In the genomic region with DNA sequence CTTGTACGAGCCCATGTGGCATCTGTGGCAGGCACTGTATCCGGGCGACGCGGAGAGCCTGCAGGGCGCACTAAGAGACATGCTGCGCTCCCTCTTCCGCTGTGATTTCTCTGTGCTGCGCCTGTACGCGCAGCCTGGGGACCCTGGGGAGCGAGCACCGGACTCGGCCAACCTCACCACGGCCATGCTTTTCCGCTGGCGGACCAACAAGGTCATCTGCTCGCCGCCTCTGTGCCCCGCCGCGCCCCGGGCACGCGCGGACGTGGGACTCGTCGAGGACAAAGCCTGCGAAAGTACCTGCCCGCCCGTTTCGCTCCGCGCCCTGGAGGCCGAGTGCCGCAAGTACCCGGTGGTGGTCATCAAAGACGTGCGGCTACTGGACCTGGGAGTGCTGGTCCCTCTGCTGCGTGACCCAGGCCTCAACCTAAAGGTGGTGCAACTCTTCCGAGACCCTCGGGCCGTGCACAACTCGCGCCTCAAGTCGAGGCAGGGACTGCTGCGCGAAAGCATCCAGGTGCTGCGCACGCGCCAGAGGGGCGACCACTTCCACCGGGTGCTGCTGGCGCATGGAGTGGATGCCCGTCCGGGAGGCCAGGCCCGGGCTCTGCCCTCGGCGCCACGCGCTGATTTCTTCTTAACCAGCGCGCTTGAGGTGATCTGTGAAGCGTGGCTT, we compare ENCODE assay signal across 8 mouse cellular contexts. TPM values are rescaled to one million over a fixed set of nuclear protein-coding genes. Genes with fewer than 3 reads are reported as not detected.
DNase-seq lines count a peak whose midpoint lies in the region; ATAC-seq and TF ChIP-seq lines count a peak whose summit lies in the region.

No protein-coding gene starts in this region.

- no peak for TF ChIP-seq CTCF in brain, embryonic 14.5 days (IDR thresholded peaks at IDR 0.05; ENCODE audit: borderline replicate concordance, extremely low read depth, insufficient read depth, insufficient read length)
- TF ChIP-seq CTCF in lung, postnatal 0 days (IDR thresholded peaks at IDR 0.05) = peak; percentile 18; the same call in 1 of the 2 replicates

- peak overlapping the region; percentile 76 for H3K4me2 ChIP-seq in intestine, embryonic 16.5 days (ENCODE audit: low read depth, low read length)
- H3K4me2 ChIP-seq in lung, postnatal 0 days (replicated peaks; ENCODE audit: low read depth, low read length) = peak overlapping the region; percentile 63

- H3K27me3 ChIP-seq in intestine, embryonic 16.5 days (replicated peaks; ENCODE audit: control insufficient read depth, insufficient read depth, low read length) = peaks cover 8% of the 10 kb centered on the region; the same call in 1 of the 2 replicates
- no peaks in the 10 kb centered on the region for H3K27me3 ChIP-seq in lung, postnatal 0 days (replicated peaks; ENCODE audit: insufficient read depth, low read length)

- H3K4me1 ChIP-seq in intestine, embryonic 16.5 days (ENCODE audit: control insufficient read depth, insufficient read depth, low read length) = no peaks in the 10 kb centered on the region
- H3K4me1 ChIP-seq in lung, postnatal 0 days (ENCODE audit: insufficient read depth, low read depth, low read length) = no peaks in the 10 kb centered on the region

- peak overlapping the region; percentile 52 for H3K4me3 ChIP-seq in intestine, embryonic 16.5 days (ENCODE audit: low read length)
- H3K4me3 ChIP-seq in lung, postnatal 0 days (ENCODE audit: low read depth, low read length) = peak overlapping the region; percentile 39

- H3K27ac ChIP-seq in intestine, embryonic 16.5 days (ENCODE audit: low read length) = no peak overlapping the region
- no peak overlapping the region for H3K27ac ChIP-seq in lung, postnatal 0 days (ENCODE audit: low read length)

- WGBS in intestine, embryonic 16.5 days = 18% methylated on average over 65 of the region's 65 CpGs
- WGBS in lung, postnatal 0 days = 12% methylated on average over 38 of the region's 65 CpGs

- TF ChIP-seq POLR2A in brain, embryonic 14.5 days (IDR thresholded peaks at IDR 0.05; ENCODE audit: borderline replicate concordance, extremely low read depth, insufficient read depth, insufficient read length, poor library complexity, severe bottlenecking) = no peak

- peak; percentile 47 for ATAC-seq in intestine, embryonic 16.5 days
- peak; percentile 45 for ATAC-seq in lung, postnatal 0 days

- no peaks in the 10 kb centered on the region for H3K36me3 ChIP-seq in intestine, embryonic 16.5 days (ENCODE audit: control insufficient read depth, insufficient read depth, low read length)
- no peaks in the 10 kb centered on the region for H3K36me3 ChIP-seq in lung, postnatal 0 days (ENCODE audit: insufficient read depth, low read length)

- no peaks in the 10 kb centered on the region for H3K9me3 ChIP-seq in intestine, embryonic 16.5 days (ENCODE audit: control insufficient read depth, low read length)
- H3K9me3 ChIP-seq in lung, postnatal 0 days (ENCODE audit: low read length) = no peaks in the 10 kb centered on the region

- peak; percentile 1 for DNase-seq in right cerebral cortex, adult 18-20 months
- DNase-seq in right cerebral cortex, postnatal 36 days (ENCODE audit: low spot score in 2 of 2) = no peak
- peak; percentile 40 for DNase-seq in brain, embryonic 14.5 days (ENCODE audit: low read depth)
- peak; percentile 12 for DNase-seq in gastrocnemius, postnatal 10 days
- peak; percentile 11 for DNase-seq in lung, postnatal 0 days (ENCODE audit: low spot score)
- DNase-seq in right cerebral cortex, postnatal 4 days = peak; percentile 9
- no peak for DNase-seq in thymus, postnatal 10 days (ENCODE audit: low spot score in 2 of 2)

- H3K9ac ChIP-seq in intestine, embryonic 16.5 days (ENCODE audit: low read depth, low read length) = peak overlapping the region; percentile 37; the same call in 1 of the 2 replicates
- H3K9ac ChIP-seq in lung, postnatal 0 days (replicated peaks; ENCODE audit: low read depth) = no peak overlapping the region

- no peak for TF ChIP-seq EP300 in lung, postnatal 0 days (IDR thresholded peaks at IDR 0.05)

RNA-seq across cellular contexts. Expression of a gene that starts 0.9 kb away (rescaled TPM):
- polyA plus RNA-seq in brain, embryonic 14.5 days (2012; rRNA removed) = 3.1 and 4.4 TPM in 2 replicates
- 1 to 10 TPM; 5.1 to 7.3 TPM for total RNA-seq in gastrocnemius, postnatal 10 days (2021)
- polyA plus RNA-seq in intestine, embryonic 16.5 days (2015; fragmentation: Nextera tagmentation; extraction: Ambion mirVana) = 3.0 and 3.4 TPM in 2 replicates
- 8.7 and 8.8 TPM in 2 replicates for polyA plus RNA-seq in lung, postnatal 0 days (2015; fragmentation: Nextera tagmentation; extraction: Ambion mirVana)

Comparison
In these comparisons a context has a peak if more than half of its experiments do, and no peak if none do; other contexts are left out.
1. DNase-seq: peak in right cerebral cortex, adult 18-20 months (single experiment), brain, embryonic 14.5 days (single experiment), gastrocnemius, postnatal 10 days (single experiment), lung, postnatal 0 days (single experiment) and right cerebral cortex, postnatal 4 days (single experiment); none in right cerebral cortex, postnatal 36 days (0 of 2) and thymus, postnatal 10 days (0 of 2).